Mouse (Mus musculus) adipocyte (in vitro differentiated cells): ENCODE data around the gene Cdh15.

Experiments
- DNase-seq: peaks from one replicate; pipeline ENCODE4 v3.0.0-alpha.2; 2016; ENCODE audit warnings: low spot score

Gene Cdh15

GRCm38 (mm10) chr8:122844161-122844560 lies 3.6 kb upstream of the Cdh15 start:
- no peak for DNase-seq

- peak; percentile 81 for DNase-seq
These were observed 2.1 kb upstream of the Cdh15 start for GRCm38 (mm10) chr8:122845662-122846061.

- DNase-seq: no peak
These were observed 1.6 kb downstream of the Cdh15 start for GRCm38 (mm10) chr8:122849152-122849910.

GRCm38 (mm10) chr8:122850641-122851240 lies 3.0 kb downstream of the Cdh15 start:
- no peak for DNase-seq

GRCm38 (mm10) chr8:122851692-122852545 lies 4.2 kb downstream of the Cdh15 start:
- no peak for DNase-seq

GRCm38 (mm10) chr8:122852546-122852905 lies 4.8 kb downstream of the Cdh15 start:
- no peak for DNase-seq

GRCm38 (mm10) chr8:122853340-122853771 lies 5.6 kb downstream of the Cdh15 start:
- peak; percentile 49 for DNase-seq

GRCm38 (mm10) chr8:122854388-122854787 lies 6.6 kb downstream of the Cdh15 start:
- no peak for DNase-seq

- no peak for DNase-seq
These were observed 7.4 kb downstream of the Cdh15 start for GRCm38 (mm10) chr8:122855123-122855522.

GRCm38 (mm10) chr8:122856288-122856687 lies 8.5 kb downstream of the Cdh15 start:
- no peak for DNase-seq

GRCm38 (mm10) chr8:122859843-122860242 lies 12.1 kb downstream of the Cdh15 start:
- DNase-seq: no peak

- DNase-seq: no peak
These were observed 17.0 kb downstream of the Cdh15 start for GRCm38 (mm10) chr8:122864719-122865129.

GRCm38 (mm10) chr8:122865441-122865840 lies 17.7 kb downstream of the Cdh15 start:
- no peak for DNase-seq

- no peak for DNase-seq
These were observed 18.5 kb downstream of the Cdh15 start for GRCm38 (mm10) chr8:122866231-122866630.

- no peak for DNase-seq
These were observed 20.2 kb downstream of the Cdh15 start for GRCm38 (mm10) chr8:122867982-122868381.

GRCm38 (mm10) chr8:122870377-122870863 lies 22.7 kb downstream of the Cdh15 start:
- no peak for DNase-seq

GRCm38 (mm10) chr8:122871663-122872062 lies 23.9 kb downstream of the Cdh15 start:
- DNase-seq: no peak

- no peak for DNase-seq
These were observed 25.4 kb downstream of the Cdh15 start for GRCm38 (mm10) chr8:122873171-122873570.

GRCm38 (mm10) chr8:122875186-122875585 lies 27.4 kb downstream of the Cdh15 start:
- no peak for DNase-seq

GRCm38 (mm10) chr8:122878231-122878630 lies 30.5 kb downstream of the Cdh15 start:
- no peak for DNase-seq

GRCm38 (mm10) chr8:122880302-122880701 lies 32.5 kb downstream of the Cdh15 start:
- DNase-seq: no peak

GRCm38 (mm10) chr8:122883671-122884070 lies 35.9 kb downstream of the Cdh15 start:
- no peak for DNase-seq

GRCm38 (mm10) chr8:122891440-122891839 lies 43.7 kb downstream of the Cdh15 start:
- no peak for DNase-seq
